Mouse (Mus musculus) cerebellum, adult 18-20 months (tissue): ENCODE results near the gene Meis2.

Source experiments
- DNase-seq, 2 experiments: peaks; one replicate each; pipeline ENCODE4 v3.0.0; 2021

Gene Meis2

GRCm38 (mm10) chr2:115937896-115938295 is 127.7 kb downstream of the Meis2 start:
- no peak for DNase-seq

DNA sequence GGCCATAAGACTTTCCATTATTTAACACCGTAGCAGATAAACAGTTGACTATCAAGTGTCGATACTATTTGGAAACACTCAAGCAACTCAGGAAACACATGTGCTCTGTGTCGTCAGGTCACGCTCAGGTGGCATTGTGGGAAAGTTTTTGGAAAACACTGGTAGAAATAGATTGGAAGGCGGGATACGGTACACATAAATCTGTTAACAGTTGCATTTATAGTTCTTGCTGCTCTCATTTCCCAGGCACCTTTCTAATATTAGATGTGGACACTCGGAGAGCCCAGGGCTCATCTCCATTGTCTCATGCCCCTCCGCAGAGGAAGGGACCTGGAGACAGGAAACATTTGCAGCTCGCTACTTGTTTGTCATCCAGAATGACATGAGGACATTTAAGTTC is 128.9 kb downstream of the Meis2 start:
- no peak for DNase-seq

GRCm38 (mm10) chr2:115934299-115934698 is 131.3 kb downstream of the Meis2 start:
- DNase-seq, result no peak

DNA sequence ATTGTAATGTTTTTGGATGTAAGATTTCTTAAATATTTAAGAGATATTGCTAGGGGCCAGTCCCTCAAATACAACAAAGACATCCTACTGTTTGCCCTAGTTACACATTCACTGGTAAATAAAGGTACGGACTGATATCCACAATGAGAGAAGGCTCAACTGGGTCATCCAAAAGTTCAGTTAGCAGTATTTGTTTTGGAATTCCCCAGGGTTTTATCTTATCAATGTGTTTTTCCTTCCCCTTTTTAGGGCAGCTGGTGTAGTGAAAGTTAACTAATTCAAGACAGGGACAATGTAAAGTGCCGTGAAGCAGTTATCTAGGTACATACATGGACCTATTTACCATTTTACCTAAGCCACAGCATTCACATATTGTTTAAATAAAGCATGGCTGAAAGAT is 132.4 kb downstream of the Meis2 start:
- no peak for DNase-seq

- DNase-seq, result no peak
Observed at GRCm38 (mm10) chr2:115925744-115926143, 139.9 kb downstream of the Meis2 start.

DNA sequence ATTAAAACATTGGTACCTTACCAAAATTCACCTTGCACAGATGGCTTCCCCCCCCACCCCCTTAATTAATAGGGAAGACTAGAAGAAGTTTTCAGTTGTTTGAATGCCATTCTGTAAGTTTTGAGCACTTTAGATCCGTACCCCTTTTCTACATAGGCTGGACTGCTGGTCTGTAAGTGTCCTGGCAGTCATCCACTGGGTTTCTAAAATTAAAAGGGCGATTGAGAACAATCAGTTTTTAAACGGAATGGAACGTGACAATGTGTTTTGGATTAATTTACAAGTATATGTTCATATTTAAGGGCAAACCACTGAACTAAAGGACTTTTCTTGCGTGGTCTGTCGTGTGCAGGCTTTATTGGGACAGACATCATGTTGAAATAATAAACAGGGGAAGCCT is 141.2 kb downstream of the Meis2 start:
- DNase-seq, result no peak

GRCm38 (mm10) chr2:115923247-115923646 is 142.4 kb downstream of the Meis2 start:
- no peak for DNase-seq

DNA sequence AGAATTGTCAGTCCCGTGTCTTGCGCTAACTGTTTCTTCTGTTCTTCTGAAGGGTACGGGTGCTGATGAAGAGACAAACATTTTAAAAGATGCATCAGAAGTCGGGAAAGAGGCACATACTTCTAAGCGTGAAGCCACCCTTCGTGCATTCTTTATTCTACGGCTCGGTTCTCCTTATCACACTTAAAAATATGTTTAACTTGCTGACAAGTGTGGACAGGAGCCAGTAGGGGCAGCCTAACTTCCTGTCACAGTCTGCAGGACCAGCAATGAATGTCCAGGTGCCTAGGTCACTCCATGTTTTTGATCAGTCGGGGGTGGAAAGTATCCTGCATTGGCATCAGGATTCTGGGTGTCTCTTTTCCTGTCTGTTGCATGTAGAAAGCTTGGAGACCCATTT is 144.0 kb downstream of the Meis2 start:
- no peak for DNase-seq

GRCm38 (mm10) chr2:115920336-115920951 is 145.2 kb downstream of the Meis2 start:
- no peak for DNase-seq

GRCm38 (mm10) chr2:115919141-115920071 is 146.2 kb downstream of the Meis2 start:
- DNase-seq, result no peak

- DNase-seq, result no peak
Observed at GRCm38 (mm10) chr2:115918561-115918960, 147.1 kb downstream of the Meis2 start.

- DNase-seq, result no peak
Observed at GRCm38 (mm10) chr2:115914539-115914938, 151.1 kb downstream of the Meis2 start.

DNA sequence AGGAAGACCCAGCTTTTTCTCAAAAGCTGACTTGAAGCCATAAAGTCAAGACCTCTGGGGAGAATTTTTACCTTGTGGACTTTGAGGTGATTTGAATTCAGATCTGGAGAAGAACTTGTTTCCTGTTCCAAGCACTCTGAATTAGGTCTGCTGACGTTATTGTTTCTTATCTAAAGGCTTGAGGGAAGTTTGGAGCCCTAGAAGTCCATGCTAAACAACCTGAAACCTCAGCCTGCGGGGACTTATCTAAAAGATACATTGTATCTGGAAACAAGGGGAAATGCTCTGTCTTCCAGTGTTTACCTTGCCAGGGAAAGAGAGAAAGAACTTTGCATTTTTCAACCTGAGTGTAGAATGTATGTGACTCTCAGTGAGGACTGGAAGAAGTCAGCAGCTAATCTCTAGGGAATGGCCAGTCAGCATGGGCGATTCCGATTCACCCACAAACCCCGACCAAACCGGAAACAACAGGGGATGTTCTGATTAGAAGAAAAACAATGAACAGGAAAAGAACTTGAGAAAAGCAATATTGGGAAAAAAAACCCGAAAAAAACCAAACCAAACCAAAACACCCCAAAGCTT is 152.6 kb downstream of the Meis2 start:
- no peak for DNase-seq

GRCm38 (mm10) chr2:115911913-115912642 is 153.6 kb downstream of the Meis2 start:
- no peak for DNase-seq

GRCm38 (mm10) chr2:115910217-115910616 is 155.4 kb downstream of the Meis2 start:
- DNase-seq, result no peak

- DNase-seq, result no peak
Observed at GRCm38 (mm10) chr2:115901007-115901406, 164.6 kb downstream of the Meis2 start.

GRCm38 (mm10) chr2:115897559-115897958 is 168.1 kb downstream of the Meis2 start:
- DNase-seq, result no peak

DNA sequence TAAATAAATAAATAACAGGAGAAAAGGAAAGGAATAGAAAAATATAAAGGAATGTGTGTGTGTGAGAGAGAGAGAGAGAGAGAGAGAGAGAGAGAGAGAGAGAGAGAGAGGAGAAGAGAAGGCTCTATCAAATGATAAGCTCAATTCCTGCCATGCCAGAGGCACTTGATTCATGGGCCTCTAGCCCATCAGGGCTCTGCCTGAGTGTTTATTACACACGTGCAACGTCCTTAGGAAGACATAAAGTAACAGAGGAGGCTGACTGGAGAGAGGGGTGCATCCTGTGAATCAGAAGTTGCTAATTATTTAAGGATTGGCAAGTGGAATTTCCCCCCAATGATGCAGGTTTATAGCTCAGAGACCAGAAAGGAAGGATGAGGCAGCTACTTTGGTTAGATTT is 168.6 kb downstream of the Meis2 start:
- no peak for DNase-seq

- DNase-seq, result no peak
Observed at GRCm38 (mm10) chr2:115895717-115896116, 169.9 kb downstream of the Meis2 start.

DNA sequence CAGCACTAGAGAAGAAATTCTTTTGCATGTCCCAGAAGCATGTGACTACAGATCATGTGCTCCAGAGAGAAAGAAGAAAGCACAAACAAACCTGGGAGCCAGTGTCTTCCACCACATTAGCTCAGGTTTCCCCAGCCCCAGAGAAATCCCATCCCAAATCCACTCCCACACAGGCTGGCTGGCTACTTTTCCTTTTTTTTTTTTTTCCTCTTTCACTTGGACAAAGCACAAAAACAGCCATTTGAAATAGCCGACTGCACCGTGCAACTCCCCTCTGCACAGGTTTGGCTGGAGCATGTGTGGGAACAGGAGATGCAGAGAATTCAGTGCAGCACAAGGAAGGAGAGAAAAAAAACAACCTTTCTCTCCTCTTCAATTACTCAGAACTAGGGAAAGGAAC is 170.4 kb downstream of the Meis2 start:
- DNase-seq, result no peak

DNA sequence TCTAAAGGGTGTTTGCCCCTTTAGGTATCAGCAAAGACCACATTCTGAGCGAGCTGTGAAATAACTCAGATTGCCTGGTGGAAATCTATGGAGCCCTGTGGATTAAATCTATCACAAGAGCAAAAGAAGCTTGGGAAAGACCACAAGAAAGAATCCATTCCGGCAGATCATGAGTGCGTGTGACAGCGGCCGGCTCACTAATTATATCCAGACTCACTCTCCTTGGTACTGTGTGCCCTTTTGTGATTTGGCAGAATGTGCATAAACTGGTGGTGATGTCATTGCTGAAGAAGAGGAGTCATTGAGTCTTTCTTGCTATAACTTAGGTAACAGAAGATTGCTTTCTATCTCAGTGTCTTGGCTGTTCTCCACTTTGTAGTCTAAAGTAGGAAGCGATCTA is 172.5 kb downstream of the Meis2 start:
- no peak for DNase-seq

- no peak for DNase-seq
Observed at GRCm38 (mm10) chr2:115890715-115891114, 174.9 kb downstream of the Meis2 start.

GRCm38 (mm10) chr2:115890030-115890429 is 175.6 kb downstream of the Meis2 start:
- no peak for DNase-seq
